Mouse (Mus musculus): ENCODE data around the gene Slc22a8. TPM values are rescaled to one million over a fixed set of nuclear protein-coding genes. Genes with fewer than 3 reads are reported as not detected.

The Slc22a8 gene
- polyA plus RNA-seq, 1 experiment from 2014 or later, result 0.05 TPM

DNA sequence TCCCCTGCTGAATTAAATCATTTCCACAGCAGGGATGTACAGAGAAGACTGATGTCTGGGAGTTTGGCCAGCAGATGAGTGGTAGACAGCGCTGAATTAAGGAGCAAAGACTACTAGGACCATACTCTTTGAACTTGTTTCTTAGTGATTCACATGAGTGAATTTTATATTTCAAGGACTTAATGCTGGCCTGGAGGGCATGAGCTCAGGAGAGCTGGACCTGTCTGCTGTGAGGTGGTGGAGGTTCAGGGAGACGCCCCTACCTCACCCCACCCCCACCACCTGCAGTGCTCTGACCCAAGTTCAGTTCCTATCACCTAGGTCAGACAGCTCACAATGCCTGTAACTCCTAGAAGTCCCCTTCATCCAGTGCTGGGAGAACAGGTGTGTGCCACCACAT lies 55.3 kb downstream of the Slc22a8 start:
- ATAC-seq, result no peak
- H3K27ac ChIP-seq, result no peak overlapping the region
- H3K27me3 ChIP-seq (replicated peaks), result no peaks in the 10 kb centered on the region
- no peak overlapping the region for H3K4me2 ChIP-seq (replicated peaks)
- 64% methylated on average over 2 of the region's 2 CpGs for WGBS
- H3K4me3 ChIP-seq (replicated peaks), result no peak overlapping the region
- no peaks in the 10 kb centered on the region for H3K9me3 ChIP-seq
- H3K36me3 ChIP-seq, result no peaks in the 10 kb centered on the region
- H3K9ac ChIP-seq, result no peak overlapping the region
- no peaks in the 10 kb centered on the region for H3K4me1 ChIP-seq (replicated peaks)

DNA sequence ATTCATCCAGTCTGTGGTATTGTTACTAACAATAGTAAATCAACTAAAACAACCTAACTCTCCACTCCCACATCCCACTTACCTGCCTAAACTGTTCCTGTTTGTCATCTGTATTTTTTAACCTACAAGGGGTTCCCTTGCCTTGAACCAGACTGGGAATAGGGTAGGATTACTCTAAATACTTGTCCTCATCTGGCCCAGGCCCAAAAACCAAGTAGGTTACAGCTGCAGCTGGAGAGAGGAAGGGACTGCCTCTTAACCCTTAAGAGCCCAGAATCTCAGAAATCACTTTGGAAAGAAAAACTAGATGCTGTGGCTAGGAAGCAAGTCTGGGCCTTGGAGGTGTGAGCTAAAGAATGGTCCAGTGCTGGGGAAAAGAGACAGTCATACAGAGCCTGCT lies 64.8 kb downstream of the Slc22a8 start:
- Histone ChIP-seq H3K9me3 (no peaks in the 10 kb centered on the region), H3K27ac (no peak overlapping the region), H3K9ac (no peak overlapping the region), H3K4me3 (replicated peaks) (no peak overlapping the region), H3K27me3 (replicated peaks) (no peaks in the 10 kb centered on the region), H3K4me2 (replicated peaks) (no peak overlapping the region), H3K4me1 (replicated peaks) (0 out of 2 replicates have a peak, but pooled peaks cover 3% of the 10 kb centered on the region), H3K36me3 (no peaks in the 10 kb centered on the region)
- ATAC-seq, result no peak

DNA sequence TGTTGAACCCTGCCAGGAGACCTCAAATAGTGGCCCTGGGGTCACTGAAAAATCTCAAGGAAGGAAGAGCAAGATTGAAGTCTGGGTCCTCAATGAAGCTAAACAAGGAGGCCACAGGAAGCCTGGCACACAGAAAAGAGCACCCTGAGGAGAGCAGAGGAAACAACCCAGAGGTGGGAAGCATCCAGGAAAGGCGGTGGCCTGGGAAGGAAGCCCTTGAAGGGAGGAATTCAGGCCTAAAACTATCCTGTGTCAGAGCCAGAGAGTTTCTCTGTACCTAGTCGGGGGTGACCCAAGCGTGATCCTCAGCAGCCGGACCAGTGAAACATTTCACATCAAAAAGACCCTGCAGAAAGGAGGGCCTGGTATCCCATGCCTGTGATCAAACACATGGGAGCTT lies 65.3 kb downstream of the Slc22a8 start:
- Histone ChIP-seq H3K4me1 (replicated peaks) (0 out of 2 replicates have a peak, but pooled peaks cover 3% of the 10 kb centered on the region), H3K27ac (no peak overlapping the region), H3K36me3 (no peaks in the 10 kb centered on the region), H3K9ac (no peak overlapping the region), H3K27me3 (replicated peaks) (no peaks in the 10 kb centered on the region), H3K9me3 (no peaks in the 10 kb centered on the region), H3K4me2 (replicated peaks) (no peak overlapping the region), H3K4me3 (replicated peaks) (no peak overlapping the region)
- ATAC-seq, result no peak
- 64% methylated on average over 4 of the region's 4 CpGs for WGBS

Other genes starting within 250 kb of the Slc22a8 start
- gene Slc22a30, start 186.1 kb upstream of the Slc22a8 start, polyA plus RNA-seq (2015; fragmentation: Nextera tagmentation; extraction: Ambion mirVana), result not detected in 2 replicates
- 0.05 TPM in 1 of 2 replicates, not detected in the other for gene Slc22a6, start 26.8 kb downstream of the Slc22a8 start, polyA plus RNA-seq (2015; fragmentation: Nextera tagmentation; extraction: Ambion mirVana)
- 0.64 and 1.1 TPM in 2 replicates for gene Chrm1, start 72.5 kb downstream of the Slc22a8 start, polyA plus RNA-seq (2015; fragmentation: Nextera tagmentation; extraction: Ambion mirVana)
- gene Slc3a2, start 132.1 kb downstream of the Slc22a8 start, polyA plus RNA-seq (2015; fragmentation: Nextera tagmentation; extraction: Ambion mirVana), result 161 and 163 TPM in 2 replicates
- 77.3 and 88.5 TPM in 2 replicates for gene Wdr74, start 144.6 kb downstream of the Slc22a8 start, polyA plus RNA-seq (2015; fragmentation: Nextera tagmentation; extraction: Ambion mirVana)
- 1.8 TPM in 2 replicates for gene 1700092M07Rik, start 149.5 kb downstream of the Slc22a8 start, polyA plus RNA-seq (2015; fragmentation: Nextera tagmentation; extraction: Ambion mirVana)
- 119 and 121 TPM in 2 replicates for gene Stx5a, start 150.2 kb downstream of the Slc22a8 start, polyA plus RNA-seq (2015; fragmentation: Nextera tagmentation; extraction: Ambion mirVana)
- 143 and 146 TPM in 2 replicates for gene Nxf1, start 165.8 kb downstream of the Slc22a8 start, polyA plus RNA-seq (2015; fragmentation: Nextera tagmentation; extraction: Ambion mirVana)
- 164 and 177 TPM in 2 replicates for gene Tmem223, start 179.7 kb downstream of the Slc22a8 start, polyA plus RNA-seq (2015; fragmentation: Nextera tagmentation; extraction: Ambion mirVana)
- 90.4 and 102 TPM in 2 replicates for gene Tmem179b, start 183.2 kb downstream of the Slc22a8 start, polyA plus RNA-seq (2015; fragmentation: Nextera tagmentation; extraction: Ambion mirVana)
- gene Taf6l, start 195.2 kb downstream of the Slc22a8 start, polyA plus RNA-seq (2015; fragmentation: Nextera tagmentation; extraction: Ambion mirVana), result 25.2 and 26.9 TPM in 2 replicates
- 137 and 147 TPM in 2 replicates for gene Polr2g, start 207.3 kb downstream of the Slc22a8 start, polyA plus RNA-seq (2015; fragmentation: Nextera tagmentation; extraction: Ambion mirVana)
- gene Zbtb3, start 211.3 kb downstream of the Slc22a8 start, polyA plus RNA-seq (2015; fragmentation: Nextera tagmentation; extraction: Ambion mirVana), result 4.0 and 4.6 TPM in 2 replicates
- 48.2 and 49.3 TPM in 2 replicates for gene Ttc9c, start 228.1 kb downstream of the Slc22a8 start, polyA plus RNA-seq (2015; fragmentation: Nextera tagmentation; extraction: Ambion mirVana)
- 5.1 and 5.4 TPM in 2 replicates for gene Hnrnpul2, start 228.8 kb downstream of the Slc22a8 start, polyA plus RNA-seq (2015; fragmentation: Nextera tagmentation; extraction: Ambion mirVana)
- gene AC129217.1, start 238.5 kb downstream of the Slc22a8 start, polyA plus RNA-seq (2015; fragmentation: Nextera tagmentation; extraction: Ambion mirVana), result not detected in 2 replicates
- gene Bscl2, start 246.2 kb downstream of the Slc22a8 start, polyA plus RNA-seq (2015; fragmentation: Nextera tagmentation; extraction: Ambion mirVana), result 40.6 and 48.3 TPM in 2 replicates
- 16.0 and 17.3 TPM in 2 replicates for gene Gng3, start 247.9 kb downstream of the Slc22a8 start, polyA plus RNA-seq (2015; fragmentation: Nextera tagmentation; extraction: Ambion mirVana)

All from intestine, embryonic 15.5 days (tissue).